Mouse (Mus musculus): ENCODE results near the gene Rps8. TPM values are rescaled to one million over a fixed set of nuclear protein-coding genes. Genes with fewer than 3 reads are reported as not detected.

Gene Rps8
- polyA plus RNA-seq, 1 experiment from 2014 or later, result 894 TPM

DNA sequence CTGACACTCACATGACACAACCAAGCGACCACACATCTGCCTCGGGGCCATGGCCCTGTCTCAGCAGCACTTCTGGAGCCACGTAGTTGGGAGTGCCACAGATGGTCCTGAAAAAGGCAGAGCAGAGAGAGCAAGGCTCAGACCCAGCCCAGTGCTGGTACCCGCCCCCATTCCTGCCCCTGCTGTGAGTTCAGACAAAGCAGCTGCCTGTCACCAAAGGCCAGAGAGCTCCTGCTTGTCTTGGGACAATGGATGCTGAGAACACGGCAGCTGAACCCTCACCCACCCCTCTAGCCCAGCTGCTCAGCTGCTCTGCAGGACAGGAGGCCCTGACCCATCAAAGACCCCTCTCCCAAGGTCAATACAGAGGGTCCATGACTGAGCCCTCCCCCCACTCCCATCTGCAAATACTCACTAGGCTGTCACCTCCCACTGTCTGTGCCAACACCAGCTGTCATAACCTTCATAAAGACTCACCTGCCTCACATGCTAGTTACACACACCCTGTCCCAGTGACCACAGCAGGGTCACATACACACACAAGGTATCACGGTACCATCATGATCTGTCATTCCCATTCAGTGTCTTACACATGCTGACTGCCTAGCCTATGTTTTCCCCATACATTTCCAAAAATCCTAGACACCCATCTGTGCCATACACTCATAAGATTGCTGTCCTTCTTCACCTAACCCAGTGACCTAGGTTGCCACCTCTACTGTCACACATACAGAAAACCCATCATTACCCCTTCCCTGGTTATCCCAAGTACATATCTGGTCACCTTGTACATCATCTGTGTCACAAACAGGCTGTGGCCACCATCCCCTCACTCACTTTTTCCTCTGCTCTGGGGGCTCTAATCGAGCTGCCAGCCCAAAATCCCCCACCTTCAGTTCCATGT, 23.9 kb downstream of the Rps8 start:
- no peaks in the 10 kb centered on the region for H3K9me3 ChIP-seq (replicated peaks; ENCODE audit: control insufficient read depth, low read length)
- H3K27ac ChIP-seq (ENCODE audit: low read depth, low read length), result no peak overlapping the region
- no peak overlapping the region for H3K4me3 ChIP-seq (ENCODE audit: low read depth, low read length)
- no peak overlapping the region for H3K9ac ChIP-seq (ENCODE audit: low read depth, low read length)
- H3K27me3 ChIP-seq (ENCODE audit: control insufficient read depth, insufficient read depth, low read length), result peaks cover 27% of the 10 kb centered on the region
- WGBS (ENCODE audit: insufficient replicate concordance), result 32% methylated on average over 7 of the region's 7 CpGs
- no peaks in the 10 kb centered on the region for H3K36me3 ChIP-seq (ENCODE audit: control insufficient read depth, insufficient read depth, low read length)
- peak overlapping the region; percentile 99 for H3K4me2 ChIP-seq
- H3K4me1 ChIP-seq (ENCODE audit: control insufficient read depth, insufficient read depth, low read length), result peaks cover 8% of the 10 kb centered on the region; the same call in 1 of the 2 replicates
- ATAC-seq (replicated peaks; ENCODE audit: insufficient number of reproducible peaks, low FRiP score, low TSS enrichment), result 0 out of 2 replicates have a peak, but pooled peaks have one; percentile 3

- Histone ChIP-seq H3K4me3 (ENCODE audit: low read depth, low read length) (no peak overlapping the region), H3K4me1 (ENCODE audit: control insufficient read depth, insufficient read depth, low read length) (peaks cover 8% of the 10 kb centered on the region; the same call in 1 of the 2 replicates), H3K36me3 (ENCODE audit: control insufficient read depth, insufficient read depth, low read length) (no peaks in the 10 kb centered on the region), H3K9ac (ENCODE audit: low read depth, low read length) (no peak overlapping the region), H3K27ac (ENCODE audit: low read depth, low read length) (no peak overlapping the region), H3K27me3 (ENCODE audit: control insufficient read depth, insufficient read depth, low read length) (peaks cover 27% of the 10 kb centered on the region), H3K9me3 (replicated peaks; ENCODE audit: control insufficient read depth, low read length) (no peaks in the 10 kb centered on the region), H3K4me2 (no peak overlapping the region)
- no peak for ATAC-seq (replicated peaks; ENCODE audit: insufficient number of reproducible peaks, low FRiP score, low TSS enrichment)
- WGBS (ENCODE audit: insufficient replicate concordance), result 71% methylated on average over 6 of the region's 6 CpGs
Measured at GRCm38 (mm10) chr4:117131198-117131597, 24.8 kb downstream of the Rps8 start.

GRCm38 (mm10) chr4:117130790-117131189, 25.3 kb downstream of the Rps8 start:
- H3K27ac ChIP-seq (ENCODE audit: low read depth, low read length), result no peak overlapping the region
- H3K36me3 ChIP-seq (ENCODE audit: control insufficient read depth, insufficient read depth, low read length), result no peaks in the 10 kb centered on the region
- no peak overlapping the region for H3K4me3 ChIP-seq (ENCODE audit: low read depth, low read length)
- no peak overlapping the region for H3K9ac ChIP-seq (ENCODE audit: low read depth, low read length)
- 76% methylated on average over 6 of the region's 6 CpGs for WGBS (ENCODE audit: insufficient replicate concordance)
- H3K9me3 ChIP-seq (replicated peaks; ENCODE audit: control insufficient read depth, low read length), result no peaks in the 10 kb centered on the region
- peaks cover 11% of the 10 kb centered on the region for H3K4me1 ChIP-seq (ENCODE audit: control insufficient read depth, insufficient read depth, low read length)
- peaks cover 27% of the 10 kb centered on the region for H3K27me3 ChIP-seq (ENCODE audit: control insufficient read depth, insufficient read depth, low read length)
- no peak overlapping the region for H3K4me2 ChIP-seq
- no peak for ATAC-seq (replicated peaks; ENCODE audit: insufficient number of reproducible peaks, low FRiP score, low TSS enrichment)

DNA sequence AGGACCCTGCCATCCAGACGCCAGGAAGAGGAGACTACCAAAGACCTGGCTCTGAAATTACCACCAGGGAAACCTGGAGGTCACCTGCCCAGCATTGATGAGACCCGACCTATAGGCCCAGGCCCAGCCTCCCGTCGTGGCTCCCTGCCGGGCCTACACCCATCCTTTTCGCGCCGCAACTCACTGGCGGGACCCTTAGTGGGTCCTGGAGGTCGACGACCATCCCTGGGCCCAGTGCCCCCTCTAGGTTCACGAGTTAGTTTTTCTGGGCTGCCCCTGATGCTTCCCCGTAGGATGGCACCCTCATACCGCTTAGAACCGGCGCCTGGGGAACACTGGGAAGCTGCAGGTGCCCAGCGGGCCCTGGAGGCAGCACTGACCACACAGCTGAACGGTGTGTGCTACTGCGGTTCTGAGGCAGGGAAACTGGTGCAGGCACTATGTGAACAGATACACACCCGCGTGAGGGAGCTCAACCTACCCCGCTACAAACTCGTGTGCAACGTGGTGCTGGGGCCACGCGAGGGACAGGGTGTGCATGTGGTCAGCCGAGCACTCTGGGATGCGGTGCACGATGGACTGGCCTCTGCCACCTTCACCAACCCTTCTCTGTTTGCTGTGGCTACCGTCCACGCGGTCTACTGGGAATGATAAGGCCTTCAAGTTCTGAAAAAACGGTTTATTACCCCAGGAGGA, 27.9 kb downstream of the Rps8 start:
- no peaks in the 10 kb centered on the region for H3K9me3 ChIP-seq (replicated peaks; ENCODE audit: control insufficient read depth, low read length)
- H3K27me3 ChIP-seq (ENCODE audit: control insufficient read depth, insufficient read depth, low read length), result peaks cover 22% of the 10 kb centered on the region
- no peak overlapping the region for H3K4me3 ChIP-seq (ENCODE audit: low read depth, low read length)
- no peaks in the 10 kb centered on the region for H3K36me3 ChIP-seq (ENCODE audit: control insufficient read depth, insufficient read depth, low read length)
- no peak for ATAC-seq (replicated peaks; ENCODE audit: insufficient number of reproducible peaks, low FRiP score, low TSS enrichment)
- no peak overlapping the region for H3K27ac ChIP-seq (ENCODE audit: low read depth, low read length)
- H3K4me1 ChIP-seq (ENCODE audit: control insufficient read depth, insufficient read depth, low read length), result peaks cover 18% of the 10 kb centered on the region
- H3K9ac ChIP-seq (ENCODE audit: low read depth, low read length), result no peak overlapping the region
- no peak overlapping the region for H3K4me2 ChIP-seq
- 83% methylated on average over 33 of the region's 33 CpGs for WGBS (ENCODE audit: insufficient replicate concordance)

GRCm38 (mm10) chr4:117126675-117127290, 29.3 kb downstream of the Rps8 start, which contains the start of gene Tctex1d4:
Gene Tctex1d4 (plus strand): TSS chr4:117126794.
- Histone ChIP-seq H3K4me2 (no peak within 1 kb of the TSS; the same call in none of the 2 replicates), H3K9me3 (replicated peaks; ENCODE audit: control insufficient read depth, low read length) (no peaks in the 10 kb centered on the region), H3K9ac (ENCODE audit: low read depth, low read length) (peak within 1 kb of the TSS; percentile 56), H3K27ac (ENCODE audit: low read depth, low read length) (peak within 1 kb of the TSS; percentile 86), H3K4me1 (ENCODE audit: control insufficient read depth, insufficient read depth, low read length) (peaks cover 17% of the 10 kb centered on the region), H3K36me3 (ENCODE audit: control insufficient read depth, insufficient read depth, low read length) (no peaks in the 10 kb centered on the region), H3K27me3 (ENCODE audit: control insufficient read depth, insufficient read depth, low read length) (peaks cover 9% of the 10 kb centered on the region), H3K4me3 (ENCODE audit: low read depth, low read length) (no peak within 1 kb of the TSS)
- WGBS (ENCODE audit: insufficient replicate concordance), result 79% methylated on average over 9 of the region's 9 CpGs
- no peak for ATAC-seq (replicated peaks; ENCODE audit: insufficient number of reproducible peaks, low FRiP score, low TSS enrichment)

- Histone ChIP-seq H3K27me3 (ENCODE audit: control insufficient read depth, insufficient read depth, low read length) (0 out of 2 replicates have a peak, but pooled peaks cover 3% of the 10 kb centered on the region), H3K27ac (ENCODE audit: low read depth, low read length) (peak overlapping the region; percentile 86), H3K9me3 (replicated peaks; ENCODE audit: control insufficient read depth, low read length) (no peaks in the 10 kb centered on the region), H3K4me2 (no peak overlapping the region; the same call in 1 of the 2 replicates), H3K4me3 (ENCODE audit: low read depth, low read length) (no peak overlapping the region), H3K9ac (ENCODE audit: low read depth, low read length) (peak overlapping the region; percentile 56), H3K4me1 (ENCODE audit: control insufficient read depth, insufficient read depth, low read length) (peaks cover 17% of the 10 kb centered on the region), H3K36me3 (ENCODE audit: control insufficient read depth, insufficient read depth, low read length) (no peaks in the 10 kb centered on the region)
- 47% methylated on average over 15 of the region's 15 CpGs for WGBS (ENCODE audit: insufficient replicate concordance)
- ATAC-seq (replicated peaks; ENCODE audit: insufficient number of reproducible peaks, low FRiP score, low TSS enrichment), result peak; percentile 66
Measured at GRCm38 (mm10) chr4:117125910-117126674, 30.0 kb downstream of the Rps8 start.

GRCm38 (mm10) chr4:117125348-117125909, 30.6 kb downstream of the Rps8 start, which contains the start of gene Btbd19:
Gene Btbd19 (minus strand): TSS chr4:117125725.
- H3K4me2 ChIP-seq, result peak within 1 kb of the TSS; percentile 16
- 0 out of 2 replicates have a peak, but pooled peaks cover under 1% of the 10 kb centered on the region for H3K27me3 ChIP-seq (ENCODE audit: control insufficient read depth, insufficient read depth, low read length)
- H3K27ac ChIP-seq (ENCODE audit: low read depth, low read length), result peak within 1 kb of the TSS; percentile 86
- ATAC-seq (replicated peaks; ENCODE audit: insufficient number of reproducible peaks, low FRiP score, low TSS enrichment), result peak; percentile 40; the same call in 1 of the 2 replicates
- H3K36me3 ChIP-seq (ENCODE audit: control insufficient read depth, insufficient read depth, low read length), result no peaks in the 10 kb centered on the region
- 40% methylated on average over 8 of the region's 8 CpGs for WGBS (ENCODE audit: insufficient replicate concordance)
- no peak within 1 kb of the TSS for H3K4me3 ChIP-seq (ENCODE audit: low read depth, low read length)
- peak within 1 kb of the TSS; percentile 56 for H3K9ac ChIP-seq (ENCODE audit: low read depth, low read length)
- H3K4me1 ChIP-seq (ENCODE audit: control insufficient read depth, insufficient read depth, low read length), result peaks cover 17% of the 10 kb centered on the region
- H3K9me3 ChIP-seq (replicated peaks; ENCODE audit: control insufficient read depth, low read length), result no peaks in the 10 kb centered on the region
